Mouse (Mus musculus): ENCODE results near the gene Gm49342.
"Not testable (repeated sequence)": the region's sequence is repeated elsewhere in the genome, so short reads cannot be mapped to it uniquely, and the experiment has no call there.

Gene Gm49342

DNA sequence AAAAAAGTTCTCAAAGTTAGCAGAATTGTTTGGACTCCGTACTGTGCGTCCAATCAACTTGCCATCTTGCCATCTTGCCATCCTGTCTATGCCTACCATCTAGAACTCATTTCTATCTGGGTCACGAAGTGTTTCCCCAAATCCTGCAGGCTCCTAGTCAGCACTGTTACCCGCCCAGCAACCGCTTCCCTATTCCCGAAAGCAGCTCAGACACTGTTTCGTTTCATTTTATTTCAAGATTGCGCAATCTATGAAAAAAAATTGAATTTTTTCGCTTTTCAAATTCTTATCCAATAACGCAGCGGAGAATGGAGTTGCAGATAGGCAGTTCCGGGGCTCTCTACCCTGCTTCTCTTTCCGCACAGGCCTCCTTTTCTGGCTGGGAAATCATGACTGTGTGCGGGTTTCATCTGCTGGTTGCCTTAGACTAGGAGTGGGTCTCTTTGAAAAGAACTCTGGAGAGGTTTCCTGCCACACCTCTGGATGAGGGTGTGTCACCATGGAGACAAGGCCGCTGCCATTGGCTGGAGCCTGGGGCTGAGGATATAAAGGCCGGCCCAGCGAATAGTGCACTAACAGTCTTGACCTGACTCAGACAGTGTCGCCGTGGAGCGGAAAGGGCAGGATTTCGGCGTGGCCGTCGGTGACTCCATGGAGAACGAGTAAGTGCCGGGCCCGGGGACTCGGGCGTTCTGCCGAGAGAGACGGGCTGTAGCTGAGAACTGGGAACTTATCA, at the start of gene Gm49342:
TSS of gene Gm49342 (plus strand) at position 586 of the 736 bp plus-strand sequence.
- DNase-seq (ENCODE audit: low read depth), result peak; percentile 93

DNA sequence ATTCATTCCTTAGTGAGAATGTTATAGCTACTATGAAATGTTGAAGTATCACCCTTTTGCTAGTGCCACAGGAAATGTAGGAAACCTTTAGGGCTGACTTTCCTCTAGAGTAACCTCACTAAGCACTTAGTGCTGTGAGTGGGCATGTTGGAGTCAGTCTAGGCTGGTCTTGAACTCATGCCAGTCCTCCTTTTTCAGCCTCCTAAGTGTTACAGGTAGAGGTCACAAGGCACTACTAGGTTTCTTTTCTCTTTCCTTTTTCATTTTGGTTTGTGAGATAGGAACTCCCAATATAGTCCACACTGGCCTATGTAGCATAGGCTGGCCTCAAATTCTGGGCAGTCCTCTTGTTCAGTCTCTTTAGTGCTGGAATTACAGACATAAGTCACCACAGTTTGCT, 48.9 kb upstream of the Gm49342 start:
- no peak for DNase-seq (ENCODE audit: low read depth)

DNA sequence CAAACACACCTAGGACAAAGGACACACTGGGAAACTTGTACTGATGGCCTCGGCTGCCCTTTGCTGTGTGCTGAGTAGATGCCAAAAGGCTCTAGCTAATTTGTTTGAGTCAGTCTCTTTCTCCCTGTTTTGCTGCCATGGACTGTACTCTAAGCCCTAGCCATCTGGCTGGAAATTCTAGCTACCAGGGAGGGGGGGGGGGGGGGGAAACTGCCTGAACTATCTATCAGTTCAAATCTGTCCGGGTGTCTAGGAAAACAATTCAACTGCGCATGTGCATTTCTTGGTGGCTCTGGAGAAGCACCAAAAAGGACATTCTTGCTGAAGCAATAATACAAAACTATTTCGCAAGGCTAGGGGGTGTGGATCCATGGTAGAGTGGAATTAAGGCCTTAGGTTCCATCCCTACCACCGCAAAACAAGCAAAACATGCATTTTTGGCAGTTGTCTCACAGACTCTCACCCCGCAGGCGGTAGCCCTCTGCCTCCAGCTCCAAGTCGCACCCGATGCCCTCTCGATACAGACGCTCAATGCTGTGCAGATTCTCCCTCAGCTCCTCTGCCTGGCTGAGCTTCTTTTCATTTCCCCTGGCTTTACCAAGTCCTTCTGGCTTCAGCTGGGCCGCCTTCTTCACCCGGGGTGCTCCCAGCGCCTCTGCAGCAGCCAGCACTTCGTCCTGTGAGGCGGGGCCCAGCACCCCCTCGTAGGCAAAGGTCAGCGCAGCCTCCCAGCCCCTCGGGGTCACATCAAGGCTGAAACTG, 48.2 kb upstream of the Gm49342 start:
- peak; percentile 97 for DNase-seq (ENCODE audit: low read depth)

DNA sequence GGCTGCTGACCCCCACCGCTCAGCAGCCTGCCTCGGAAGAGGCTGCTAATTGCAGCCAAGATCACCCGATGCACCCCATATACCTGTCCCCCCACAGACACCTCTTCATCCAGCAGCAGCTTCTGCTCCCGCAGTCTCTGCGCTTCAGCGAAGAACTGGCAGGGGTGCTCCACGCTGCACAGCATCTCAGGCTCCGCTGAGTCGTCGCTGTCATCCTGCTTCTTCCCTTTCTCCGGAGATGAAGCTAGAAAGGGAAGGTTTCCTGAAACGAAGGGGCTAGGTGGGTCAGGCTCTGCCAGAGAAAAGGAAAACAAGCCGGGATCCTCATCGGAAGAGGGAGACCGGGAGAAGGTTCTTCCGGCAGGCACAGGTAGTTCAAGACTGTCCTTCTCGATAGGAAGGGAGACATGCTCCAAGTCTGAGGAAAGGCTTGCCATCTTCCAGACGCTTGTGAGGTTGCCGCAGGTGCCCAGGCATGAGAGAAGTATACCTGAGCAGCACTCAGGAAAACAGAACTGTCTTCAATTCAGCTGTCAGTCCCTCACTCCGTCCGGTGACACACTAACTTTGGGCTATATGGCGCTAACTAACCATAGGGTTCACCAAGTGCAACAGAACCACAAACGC, 47.5 kb upstream of the Gm49342 start:
- no peak for DNase-seq (ENCODE audit: low read depth)

DNA sequence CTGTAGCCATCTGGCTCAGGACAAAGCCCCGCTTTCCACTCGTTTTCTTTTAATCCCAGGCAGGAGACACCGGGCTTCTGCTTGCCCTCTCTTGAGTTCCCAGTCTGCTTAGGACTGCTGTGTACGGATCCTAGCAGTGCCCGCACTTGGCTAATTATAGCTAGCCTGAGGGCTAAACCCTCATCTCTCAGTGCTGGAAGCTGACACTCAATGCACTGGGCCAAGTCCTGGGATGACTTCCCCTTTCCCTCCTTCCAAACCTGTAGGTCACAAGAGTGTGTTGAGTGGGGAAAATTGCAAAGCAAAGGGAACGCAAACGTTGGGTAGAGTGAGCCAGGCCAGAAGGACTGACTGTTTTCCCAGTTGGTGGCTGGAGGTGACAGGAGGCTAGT, 46.9 kb upstream of the Gm49342 start, which contains the start of gene Klhl33:
TSS of gene Klhl33 (minus strand) at position 134 of the 392 bp plus-strand sequence.
- peak; percentile 25 for DNase-seq (ENCODE audit: low read depth)

DNA sequence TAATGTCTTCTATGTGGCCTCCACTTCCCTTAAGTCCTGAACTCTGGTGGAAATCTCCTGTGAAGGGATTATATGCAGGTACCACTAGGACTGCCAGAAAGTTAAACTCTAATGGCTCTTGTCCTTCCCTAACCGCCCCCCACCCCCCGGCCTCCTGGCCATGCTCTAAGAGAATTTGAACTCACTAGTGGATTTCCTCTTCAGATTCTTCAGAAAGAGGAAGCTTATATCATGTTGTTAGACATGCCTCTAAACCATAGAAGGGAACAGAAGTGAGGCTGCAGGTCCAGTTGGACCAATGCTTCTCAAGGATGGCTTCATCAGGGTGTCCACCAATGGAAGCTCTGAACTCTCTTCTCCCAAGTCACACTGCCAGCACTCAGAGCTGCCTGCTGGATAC, 46.3 kb upstream of the Gm49342 start:
- not testable (repeated sequence) for DNase-seq (ENCODE audit: low read depth)

DNA sequence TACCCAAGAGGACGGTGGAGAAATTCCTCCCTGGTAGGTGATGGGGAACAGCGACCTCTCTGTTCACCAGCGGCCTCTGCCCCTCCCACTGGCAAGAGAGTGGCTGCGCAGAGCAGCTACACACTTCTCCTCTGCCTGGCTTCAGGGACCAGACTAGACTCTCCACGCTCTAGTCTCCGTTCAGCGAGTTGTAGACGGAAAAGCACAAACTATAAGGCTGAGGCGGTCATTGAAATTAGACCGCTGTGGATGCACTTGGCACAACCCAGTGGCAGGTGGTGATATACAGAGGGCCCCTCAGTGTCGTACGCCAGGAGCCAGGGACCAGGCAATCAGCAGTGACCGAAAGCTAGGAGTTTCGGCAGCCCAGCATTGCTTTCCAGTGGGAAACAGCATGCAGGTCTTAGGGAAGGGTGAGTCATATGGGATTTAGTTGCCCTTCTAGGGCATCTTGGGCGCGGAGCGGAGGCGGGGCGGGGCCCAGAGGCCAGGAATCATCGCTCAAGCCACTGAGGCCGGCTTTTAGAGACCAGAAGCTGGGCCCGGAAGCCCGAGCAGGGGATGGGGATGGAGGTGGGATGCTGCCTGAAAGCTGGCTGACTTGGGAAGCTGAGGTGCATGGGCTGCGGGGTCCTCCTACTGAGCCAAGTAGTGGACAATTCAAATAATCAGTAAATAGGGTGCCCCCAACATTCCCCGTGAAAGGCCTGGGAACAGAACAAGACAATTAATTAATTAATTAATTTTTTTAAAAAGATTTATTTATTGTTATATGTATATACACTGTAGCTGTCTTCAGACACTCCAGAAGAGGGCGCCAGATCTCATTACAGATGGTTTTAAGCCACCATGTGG, 40.1 kb upstream of the Gm49342 start:
- DNase-seq (ENCODE audit: low read depth), result no peak

DNA sequence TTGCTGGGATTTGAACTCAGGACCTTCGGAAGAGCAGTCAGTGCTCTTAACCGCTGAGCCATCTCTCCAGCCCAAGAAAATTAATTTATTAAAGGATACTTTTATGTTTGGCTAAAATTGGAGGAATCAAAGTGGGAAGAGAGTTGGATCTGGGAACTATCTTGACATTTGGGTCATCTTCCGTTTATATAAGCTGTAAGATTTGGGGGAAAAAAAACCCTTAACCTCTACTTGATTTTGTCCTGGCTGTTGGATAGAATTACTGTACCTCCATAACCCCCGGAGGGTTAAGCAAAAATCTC, 39.5 kb upstream of the Gm49342 start:
- no peak for DNase-seq (ENCODE audit: low read depth)

DNA sequence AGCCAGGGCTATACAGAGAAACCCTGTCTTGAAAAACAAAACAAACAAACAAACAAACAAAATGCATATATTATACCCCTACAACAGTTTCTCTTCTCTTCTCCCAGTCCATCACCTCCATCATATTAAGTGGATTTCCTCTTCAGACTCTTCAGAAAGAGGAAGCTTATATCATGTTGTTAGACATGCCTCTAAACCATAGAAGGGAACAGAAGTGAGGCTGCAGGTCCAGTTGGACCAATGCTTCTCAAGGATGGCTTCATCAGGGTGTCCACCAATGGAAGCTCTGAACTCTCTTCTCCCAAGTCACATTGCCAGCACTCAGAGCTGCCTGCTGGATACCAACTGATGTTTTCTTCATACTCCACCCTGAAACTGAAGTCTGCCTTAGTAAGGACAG, 39.0 kb upstream of the Gm49342 start:
- not testable (repeated sequence) for DNase-seq (ENCODE audit: low read depth)

DNA sequence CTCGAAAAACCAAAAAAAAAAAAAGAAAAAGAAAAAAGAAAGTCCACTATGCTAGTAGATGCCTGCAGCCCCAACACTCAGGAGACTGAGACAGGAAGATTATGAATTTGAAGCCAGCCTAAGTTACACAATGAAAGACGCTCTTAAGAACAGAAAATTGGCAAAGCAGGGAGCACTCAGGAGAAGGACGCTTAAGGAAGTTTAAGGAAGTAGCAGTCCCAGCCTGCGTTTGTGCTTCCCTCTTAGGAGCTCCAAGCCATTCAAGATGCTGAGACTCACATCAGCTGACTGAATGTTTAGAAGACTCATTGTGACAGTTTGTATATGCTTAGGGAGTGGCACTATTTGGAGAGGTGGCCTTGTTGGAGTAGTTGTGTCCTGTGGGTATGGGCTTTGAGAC, 36.2 kb upstream of the Gm49342 start:
- no peak for DNase-seq (ENCODE audit: low read depth)

DNA sequence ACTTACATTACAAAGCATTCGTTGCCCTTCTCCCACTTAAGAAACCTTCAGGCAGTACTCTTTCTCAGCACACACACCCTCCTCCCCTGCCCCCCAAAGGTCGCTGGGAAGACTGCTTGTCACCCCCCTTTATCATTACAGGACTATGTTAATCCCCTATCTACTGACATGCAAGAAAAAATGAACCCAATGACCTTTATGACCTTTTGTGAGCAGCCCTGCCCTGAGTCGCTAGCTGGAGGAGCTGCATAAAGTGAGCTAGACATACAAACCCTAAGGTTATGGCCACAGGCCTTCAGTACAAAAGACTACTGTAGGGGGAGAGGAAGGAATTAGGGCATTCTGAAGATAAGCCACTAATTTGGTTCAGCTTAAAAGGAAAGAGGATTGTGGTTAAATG, 33.0 kb upstream of the Gm49342 start:
- no peak for DNase-seq (ENCODE audit: low read depth)

DNA sequence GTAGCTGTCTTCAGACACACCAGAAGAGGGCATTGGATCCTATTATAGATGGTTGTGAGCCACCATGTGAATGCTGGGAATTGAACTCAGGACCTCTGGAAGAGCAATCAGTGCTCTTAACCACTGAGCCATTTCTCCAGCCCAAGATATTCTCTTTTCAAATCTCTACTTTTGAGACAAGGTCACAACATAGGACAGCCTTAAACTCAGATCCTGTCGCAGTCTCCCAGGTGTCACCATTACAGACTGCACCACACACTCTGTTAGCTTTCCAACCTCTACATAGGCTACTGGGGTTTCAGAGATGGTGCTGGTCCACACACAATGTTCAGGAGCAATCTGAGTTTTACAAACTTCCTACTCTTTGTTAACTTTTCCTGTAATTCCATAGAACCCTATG, 20.9 kb upstream of the Gm49342 start:
- not testable (repeated sequence) for DNase-seq (ENCODE audit: low read depth)

DNA sequence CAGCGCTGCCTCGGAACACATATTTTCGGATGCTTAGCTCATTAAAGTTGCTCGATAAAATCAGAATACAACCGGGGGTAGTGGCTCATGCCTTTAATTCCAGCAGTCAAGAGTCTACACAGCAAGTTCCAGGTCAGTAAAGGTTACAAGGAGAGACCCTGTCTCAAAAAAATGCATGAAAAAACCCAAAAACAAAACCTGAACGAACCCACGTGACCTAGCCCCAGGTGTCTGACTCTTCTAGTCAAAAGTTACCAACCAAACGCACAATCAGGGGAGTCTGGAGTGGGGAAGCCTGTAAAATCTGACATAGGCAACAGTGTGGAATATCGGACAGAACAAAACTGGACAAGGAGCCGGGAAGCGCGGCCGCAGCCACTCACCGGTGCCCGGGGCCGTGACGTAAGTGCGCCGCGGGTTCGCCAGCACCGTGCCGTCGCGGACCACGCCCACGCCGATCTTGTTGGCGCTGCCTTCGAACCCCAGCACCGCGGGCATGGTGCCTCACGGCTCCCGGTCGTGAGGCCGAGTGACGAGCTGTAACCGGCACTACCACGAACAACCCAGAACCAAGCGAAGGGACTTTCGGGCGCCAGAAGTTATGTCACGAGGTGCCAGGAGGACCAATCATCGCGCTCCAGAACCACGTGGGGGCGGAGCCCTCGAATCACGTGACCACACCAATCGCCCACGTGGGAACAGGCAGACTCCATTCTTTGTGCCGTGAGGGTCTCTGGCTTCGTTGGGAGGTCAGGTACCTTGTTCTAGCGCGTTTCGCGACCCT, 19.8 kb upstream of the Gm49342 start, which contains the start of the genes Osgep and Apex1:
TSS of gene Osgep (minus strand) at position 613 of the 784 bp plus-strand sequence.
TSS of gene Apex1 (plus strand) at position 688 of the 784 bp plus-strand sequence.
- peak; percentile 97 for DNase-seq (ENCODE audit: low read depth)

DNA sequence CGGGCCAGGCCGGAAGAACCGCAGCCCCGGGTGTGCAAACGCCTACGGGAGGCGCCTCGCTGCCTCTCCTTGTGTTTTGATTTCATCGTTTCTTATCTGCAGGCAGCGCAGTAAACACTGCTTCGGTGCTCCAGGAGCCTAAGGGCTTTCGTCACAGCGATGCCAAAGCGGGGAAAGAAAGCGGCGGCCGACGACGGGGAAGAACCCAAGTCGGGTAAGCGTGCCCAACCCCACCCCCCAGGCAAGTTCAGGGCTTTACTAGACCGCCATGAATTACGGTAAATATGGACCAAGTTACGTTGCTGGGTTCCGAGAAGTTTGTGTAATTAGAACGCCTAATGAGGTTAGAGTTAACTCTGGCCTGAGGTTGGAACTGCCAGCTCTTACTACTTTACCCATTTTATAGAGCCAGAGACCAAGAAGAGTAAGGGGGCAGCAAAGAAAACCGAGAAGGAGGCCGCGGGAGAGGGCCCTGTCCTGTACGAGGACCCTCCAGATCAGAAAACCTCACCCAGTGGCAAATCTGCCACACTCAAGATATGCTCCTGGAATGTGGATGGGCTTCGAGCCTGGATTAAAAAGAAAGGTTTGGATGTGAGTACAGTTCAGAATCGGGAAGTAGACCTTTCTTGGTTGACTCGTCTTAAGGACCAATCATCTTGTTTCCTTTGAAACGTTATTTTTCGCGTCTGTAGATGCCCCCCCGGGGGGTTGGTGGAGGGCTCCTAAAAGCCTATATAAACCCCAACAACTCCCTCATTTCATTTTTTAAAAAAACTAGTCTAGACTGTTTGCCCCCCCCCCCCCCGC, 19.0 kb upstream of the Gm49342 start:
- no peak for DNase-seq (ENCODE audit: low read depth)

DNA sequence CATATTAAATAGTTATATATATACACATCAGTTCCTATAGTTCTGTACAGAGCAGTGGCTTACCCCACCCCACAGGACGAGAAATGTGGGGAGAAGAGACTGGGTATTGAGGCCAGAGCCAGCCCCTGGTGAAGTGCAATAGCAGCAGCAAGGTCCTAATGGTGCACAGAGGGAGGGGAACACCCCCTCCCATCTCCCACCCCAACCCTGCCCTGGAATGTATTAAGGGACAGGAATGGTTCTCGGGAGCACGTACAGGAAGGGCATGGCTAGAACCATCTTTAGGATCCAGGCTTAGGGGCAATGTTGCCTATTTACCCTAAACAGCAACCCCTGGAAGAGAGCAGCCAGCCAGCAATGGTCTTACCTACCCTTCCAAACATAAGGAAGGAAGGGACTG, 17.0 kb upstream of the Gm49342 start:
- no peak for DNase-seq (ENCODE audit: low read depth)

DNA sequence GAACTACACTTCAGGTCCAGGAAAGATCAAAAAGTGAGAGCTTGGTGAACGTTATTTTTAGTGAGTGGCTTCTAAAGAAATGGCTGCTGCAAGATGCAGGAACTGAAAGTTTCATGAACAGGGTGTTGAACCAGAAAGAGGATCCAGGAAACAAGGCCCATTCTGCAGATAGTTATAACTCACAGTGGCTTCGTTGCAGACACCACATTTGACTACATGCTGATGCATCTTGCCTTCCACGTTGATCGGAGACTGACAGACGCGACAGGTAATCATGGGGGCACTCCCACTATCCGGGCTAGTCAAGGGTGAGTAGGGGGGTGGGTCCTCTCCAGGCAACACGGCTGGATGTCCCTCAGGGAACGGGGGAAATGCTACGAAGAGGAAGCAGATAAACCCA, 14.4 kb upstream of the Gm49342 start:
- DNase-seq (ENCODE audit: low read depth), result no peak

DNA sequence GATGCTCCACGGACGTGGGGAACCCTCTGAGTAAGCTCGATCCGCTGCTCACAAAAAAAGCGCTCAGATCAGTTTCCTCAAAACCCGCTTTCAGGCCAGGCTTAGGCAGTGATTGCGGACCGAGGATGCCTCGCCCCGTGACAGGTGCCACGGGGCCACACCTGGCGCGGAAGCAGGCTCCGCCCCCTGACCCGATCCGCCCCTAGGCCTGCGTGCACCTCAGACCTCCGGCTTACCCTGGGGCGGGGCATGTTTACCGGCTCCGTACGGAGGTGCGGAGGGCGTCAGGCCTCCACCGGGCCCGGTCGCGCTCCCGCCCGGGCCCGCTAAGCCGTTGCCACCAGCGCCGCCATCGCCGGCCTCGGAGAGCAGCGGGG, 14.0 kb upstream of the Gm49342 start:
- DNase-seq (ENCODE audit: low read depth), result no peak

DNA sequence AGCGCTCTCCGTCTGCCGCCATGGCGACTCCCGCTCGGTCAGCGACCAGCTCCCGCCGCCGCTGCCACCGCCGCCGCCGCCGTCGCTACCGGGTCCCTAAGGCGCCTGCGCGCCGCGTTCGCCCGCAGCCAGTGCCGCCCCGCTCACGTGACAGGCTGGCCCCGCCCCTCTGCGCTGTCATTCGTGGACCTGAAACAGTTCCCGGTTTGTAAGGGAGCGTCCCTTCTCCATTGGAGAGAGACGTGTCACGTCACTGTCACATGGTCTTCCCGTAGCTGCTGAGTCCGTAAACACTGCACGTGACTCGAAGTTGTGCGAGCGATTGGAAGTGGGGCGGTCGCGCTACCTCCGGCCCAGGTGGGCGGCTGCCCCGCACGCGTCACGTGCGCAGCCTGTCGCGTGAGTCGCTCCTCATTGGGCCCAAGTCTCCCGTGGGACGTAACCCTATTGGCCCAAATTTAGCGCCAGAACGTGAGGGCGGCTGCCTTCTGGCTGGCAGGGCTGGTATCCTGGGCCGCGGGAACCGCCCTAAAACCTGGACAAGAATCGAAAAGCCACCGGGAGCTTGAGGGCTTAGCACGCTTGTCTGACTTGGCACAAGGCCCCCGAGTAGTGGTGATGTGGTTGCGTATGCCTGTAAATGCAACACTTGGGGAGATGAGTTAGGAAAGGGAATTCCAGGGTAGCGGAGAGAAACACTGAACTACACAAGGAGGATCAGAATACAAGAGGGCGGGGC, 13.4 kb upstream of the Gm49342 start, which contains the start of the genes Pip4p1 and Pnp:
TSS of gene Pip4p1 (minus strand) at position 103 of the 739 bp plus-strand sequence.
TSS of gene Pnp (plus strand) at position 329 of the 739 bp plus-strand sequence.
- peak; percentile 99 for DNase-seq (ENCODE audit: low read depth)

DNA sequence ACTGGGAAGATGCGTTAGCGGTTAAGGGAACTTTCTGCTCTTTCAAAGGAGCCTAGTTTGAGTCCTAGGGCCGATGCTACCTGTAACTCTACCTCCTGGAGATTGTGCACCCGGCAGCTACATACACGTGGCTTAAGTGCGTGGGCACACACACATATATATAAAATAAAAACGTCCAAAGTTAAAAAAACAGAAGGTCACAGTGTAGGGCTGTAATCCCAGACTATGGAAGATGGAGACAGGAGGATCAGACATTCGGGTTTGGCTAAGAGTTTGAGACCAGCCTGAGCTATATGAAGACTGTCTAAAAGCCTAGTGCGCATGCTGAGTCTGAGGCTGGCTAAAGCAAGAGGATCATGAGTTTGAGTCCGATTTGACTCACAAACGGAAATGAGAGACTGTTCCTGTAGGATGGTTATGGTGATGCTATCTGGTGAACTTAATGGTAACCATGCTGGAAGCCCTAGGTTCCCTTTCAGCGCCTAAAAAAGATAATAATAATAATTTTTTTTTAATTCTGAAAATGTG, 12.8 kb upstream of the Gm49342 start:
- DNase-seq (ENCODE audit: low read depth), result no peak
